Mouse (Mus musculus) MEL (cell line): ENCODE measurements around the gene Klrb1b. TPM values are rescaled to one million over a fixed set of nuclear protein-coding genes. Genes with fewer than 3 reads are reported as not detected.

Experiments
- DNase-seq: peaks from one replicate; pipeline ENCODE4 v3.0.0; 2011; ENCODE audit warnings: low read depth, low spot score
- H3K27ac ChIP-seq: 2 replicates; pipeline ENCODE4 v1.5.1; 2012; ENCODE audit warnings: low read depth, mild to moderate bottlenecking, control low read depth, low read length, moderate library complexity; ENCODE audit not compliant: control insufficient read depth
- H3K27me3 ChIP-seq, 2 experiments: fragments of 150-350 bp in 1 of 2; sonication (generic) in 1 of 2; 2 replicates each; pipeline ENCODE4 v1.6.1; 2012; ENCODE audit warnings: low read length in 2 of 2, mild to moderate bottlenecking in 2 of 2, improper control_type of control experiment in 1 of 2, moderate library complexity in 1 of 2; ENCODE audit not compliant: insufficient read depth in 2 of 2, control insufficient read depth in 1 of 2
- H3K36me3 ChIP-seq, 2 experiments: 2 replicates each; pipeline ENCODE4 v1.6.1; 2012 to 2014; ENCODE audit warnings: low read length in 2 of 2, improper control_type of control experiment in 1 of 2, inconsistent platforms in 1 of 2, mild to moderate bottlenecking in 1 of 2; ENCODE audit not compliant: insufficient read depth in 2 of 2, control insufficient read depth in 1 of 2
- H3K4me1 ChIP-seq, 2 experiments: fragments of 150-350 bp in 1 of 2; sonication (generic) in 1 of 2; 2 replicates each; pipeline ENCODE4 v1.6.1; 2012; ENCODE audit warnings: low read length in 2 of 2, improper control_type of control experiment in 1 of 2, mild to moderate bottlenecking in 1 of 2; ENCODE audit not compliant: insufficient read depth in 2 of 2, control insufficient read depth in 1 of 2
- H3K4me3 ChIP-seq, 2 experiments: fragments of 150-350 bp in 1 of 2; sonication (generic) in 1 of 2; 2 replicates each; pipeline ENCODE4 v1.5.1; 2012; ENCODE audit warnings: low read depth in 2 of 2, low read length in 2 of 2, mild to moderate bottlenecking in 2 of 2, moderate library complexity in 2 of 2, control low read depth in 1 of 2, improper control_type of control experiment in 1 of 2; ENCODE audit not compliant: control insufficient read depth in 1 of 2, insufficient read depth in 1 of 2
- H3K79me2 ChIP-seq: 2 replicates; pipeline ENCODE4 v1.6.1; 2012; ENCODE audit warnings: mild to moderate bottlenecking, low read length, moderate library complexity; ENCODE audit not compliant: control insufficient read depth, poor library complexity, insufficient read depth
- H3K9ac ChIP-seq: 2 replicates; pipeline ENCODE4 v1.6.1; 2012; ENCODE audit warnings: low read depth, mild to moderate bottlenecking, control low read depth, low read length, moderate library complexity; ENCODE audit not compliant: control insufficient read depth, poor library complexity, severe bottlenecking
- H3K9me3 ChIP-seq: fragments of 150-350 bp; sonication (generic); replicated peaks from 2 replicates; pipeline ENCODE4 v1.6.1; 2012; ENCODE audit warnings: mild to moderate bottlenecking, low read length, improper control_type of control experiment, moderate library complexity; ENCODE audit not compliant: insufficient read depth
- BHLHE40 ChIP-seq: IDR thresholded peaks from 2 replicates; pipeline ENCODE4 v1.6.1; 2012; ENCODE audit warnings: low read depth, mild to moderate bottlenecking, inconsistent platforms, low read length, improper control_type of control experiment, borderline replicate concordance
- CHD1 ChIP-seq: IDR thresholded peaks from 2 replicates; pipeline ENCODE4 v1.6.1; 2012; ENCODE audit warnings: low read depth, mild to moderate bottlenecking, inconsistent platforms, low read length, improper control_type of control experiment
- CHD2 ChIP-seq: IDR thresholded peaks from 2 replicates; pipeline ENCODE4 v1.6.1; 2011; ENCODE audit warnings: low read length, improper control_type of control experiment
- E2F4 ChIP-seq: IDR thresholded peaks from 2 replicates; pipeline ENCODE4 v1.6.1; 2011; ENCODE audit warnings: low read depth, low read length, improper control_type of control experiment, borderline replicate concordance
- ELF1 ChIP-seq: IDR thresholded peaks from 2 replicates; pipeline ENCODE4 v1.6.1; 2014; ENCODE audit warnings: low read depth, mild to moderate bottlenecking, inconsistent platforms, low read length, improper control_type of control experiment, moderate library complexity
- EP300 ChIP-seq, 2 experiments: IDR thresholded peaks; 2 replicates each; pipeline ENCODE4 v1.6.1; 2011; ENCODE audit warnings: improper control_type of control experiment in 2 of 2, low read length in 2 of 2, low read depth in 1 of 2, mild to moderate bottlenecking in 1 of 2
- HCFC1 ChIP-seq: IDR thresholded peaks from 2 replicates; pipeline ENCODE4 v1.6.1; 2012; ENCODE audit warnings: low read depth, mild to moderate bottlenecking, inconsistent platforms, low read length, improper control_type of control experiment, moderate library complexity
- MAFK ChIP-seq: IDR thresholded peaks from 2 replicates; pipeline ENCODE4 v1.6.1; 2011; ENCODE audit warnings: low read depth, mild to moderate bottlenecking, low read length, improper control_type of control experiment, borderline replicate concordance
- MAX ChIP-seq: IDR thresholded peaks from 2 replicates; pipeline ENCODE4 v1.6.1; 2011; ENCODE audit warnings: low read length, improper control_type of control experiment
- MEF2A ChIP-seq: IDR thresholded peaks from 2 replicates; pipeline ENCODE4 v1.6.1; 2014; ENCODE audit warnings: low read depth, mild to moderate bottlenecking, inconsistent platforms, low read length, improper control_type of control experiment; ENCODE audit not compliant: poor library complexity, insufficient replicate concordance, severe bottlenecking; ENCODE audit errors: extremely low read depth
- MXI1 ChIP-seq: IDR thresholded peaks from 2 replicates; pipeline ENCODE4 v1.6.1; 2011; ENCODE audit warnings: mild to moderate bottlenecking, low read depth, low read length, improper control_type of control experiment
- NELFE ChIP-seq: IDR thresholded peaks from 2 replicates; pipeline ENCODE4 v1.6.1; 2011; ENCODE audit warnings: low read depth, low read length, improper control_type of control experiment
- POLR2AphosphoS2 ChIP-seq: IDR thresholded peaks from 2 replicates; pipeline ENCODE4 v1.6.1; 2011; ENCODE audit warnings: low read length, improper control_type of control experiment
- SIN3A ChIP-seq: IDR thresholded peaks from 2 replicates; pipeline ENCODE4 v1.6.1; 2012; ENCODE audit warnings: low read length, improper control_type of control experiment, inconsistent platforms
- TBP ChIP-seq: IDR thresholded peaks from 2 replicates; pipeline ENCODE4 v1.8.0; 2011; ENCODE audit warnings: low read depth, low read length, improper control_type of control experiment
- UBTF ChIP-seq: IDR thresholded peaks from 2 replicates; pipeline ENCODE4 v1.6.1; 2012; ENCODE audit warnings: low read depth, mild to moderate bottlenecking, inconsistent platforms, low read length, improper control_type of control experiment, moderate library complexity, borderline replicate concordance; ENCODE audit not compliant: insufficient read depth
- ZKSCAN1 ChIP-seq: IDR thresholded peaks from 2 replicates; pipeline ENCODE4 v1.6.1; 2012; ENCODE audit warnings: low read depth, mild to moderate bottlenecking, inconsistent platforms, low read length, improper control_type of control experiment, moderate library complexity
- ZMIZ1 ChIP-seq: IDR thresholded peaks from 2 replicates; pipeline ENCODE4 v1.6.1; 2012; ENCODE audit warnings: low read depth, mild to moderate bottlenecking, inconsistent platforms, low read length, improper control_type of control experiment, moderate library complexity
- ZNF384 ChIP-seq: IDR thresholded peaks from 2 replicates; pipeline ENCODE4 v1.6.1; 2012; ENCODE audit warnings: low read depth, mild to moderate bottlenecking, inconsistent platforms, low read length, improper control_type of control experiment
- polyA plus RNA-seq, 2 experiments: library from polyadenylated mRNA; stranded (reverse) in 1 of 2; unstranded in 1 of 2; fragments of >175 nt in 1 of 2; fragments of >200 nt in 1 of 2; gene quantifications; 2 replicates each; pipeline versions ENCODE4 v1.2.1 to v1.2.4; 2012; ENCODE audit warnings: low replicate concordance in 2 of 2, low read depth in 1 of 2; ENCODE audit not compliant: insufficient read length in 2 of 2, insufficient read depth in 1 of 2, missing spikeins in 1 of 2
- total RNA-seq: library from RNA; depleted of rRNA; stranded (reverse); fragments of 300-350 nt; gene quantifications from 2 replicates; pipeline ENCODE4 v1.2.3, GENCODE M21; 2012

The Klrb1b gene
- total and polyA plus RNA-seq, 3 experiments, result not detected

- peaks cover 0 to 11% of the 10 kb centered on the region in 2 experiments; a peak in 2 of 4 replicates for H3K4me1 ChIP-seq
- TF ChIP-seq NELFE (no peak), MAFK (no peak), CHD2 (no peak), ZMIZ1 (no peak), MAX (no peak), EP300 (IDR thresholded peaks at IDR 0.05; ENCODE audit: low read depth in 1 of 2, low read length in 2 of 2) (no peak), MXI1 (peak; percentile 32; the same call in 1 of the 2 replicates), TBP (0 out of 2 replicates have a peak, but pooled peaks have one; percentile 20), POLR2AphosphoS2 (no peak), MEF2A (no peak), ZNF384 (no peak), CHD1 (0 out of 2 replicates have a peak, but pooled peaks have one; percentile 51), UBTF (0 out of 2 replicates have a peak, but pooled peaks have one; percentile 30), E2F4 (no peak)
- TF ChIP-seq, all 39 proteins: peak for 4
- peaks cover 0 to 2% of the 10 kb centered on the region in 2 experiments; a peak in 1 of 4 replicates for H3K27me3 ChIP-seq
- peak overlapping the region; percentile 37; the same call in 1 of the 2 replicates for H3K27ac ChIP-seq
- H3K36me3 ChIP-seq, result peaks cover 0 to 9% of the 10 kb centered on the region in 2 experiments; a peak in 2 of 4 replicates
- DNase-seq, result peak; percentile 63
- peak overlapping the region; percentile 72 to 86 for H3K4me3 ChIP-seq
- H3K9ac ChIP-seq, result peak overlapping the region; percentile 69
- H3K79me2 ChIP-seq, result no peaks in the 10 kb centered on the region; the same call in 1 of the 2 replicates
- no peaks in the 10 kb centered on the region for H3K9me3 ChIP-seq
Observed at GRCm38 (mm10) chr6:128837454-128838341, 11.6 kb upstream of the Klrb1b start.

- Histone ChIP-seq H3K4me3 (peak overlapping the region; percentile 72 to 86), H3K4me1 (peaks cover 0 to 11% of the 10 kb centered on the region in 2 experiments; a peak in 2 of 4 replicates), H3K79me2 (no peaks in the 10 kb centered on the region; the same call in 1 of the 2 replicates), H3K9me3 (no peaks in the 10 kb centered on the region), H3K27ac (no peak overlapping the region), H3K9ac (peak overlapping the region; percentile 69), H3K36me3 (peaks cover 0 to 9% of the 10 kb centered on the region in 2 experiments; a peak in 2 of 4 replicates), H3K27me3 (peaks cover 0 to 2% of the 10 kb centered on the region in 2 experiments; a peak in 1 of 4 replicates)
- no peak for TF ChIP-seq HCFC1
- peak; percentile 46 for TF ChIP-seq SIN3A
- no peak for TF ChIP-seq MEF2A
- TF ChIP-seq UBTF, result no peak
- no peak for TF ChIP-seq ZKSCAN1
- no peak for TF ChIP-seq ELF1
- peak; percentile 32; the same call in 1 of the 2 replicates for TF ChIP-seq TBP
- TF ChIP-seq BHLHE40, result no peak
- DNase-seq, result peak; percentile 73
Observed at GRCm38 (mm10) chr6:128836955-128837334, 10.8 kb upstream of the Klrb1b start.
